Mouse (Mus musculus): ENCODE measurements around the gene Atp5d. TPM values are rescaled to one million over a fixed set of nuclear protein-coding genes. Genes with fewer than 3 reads are reported as not detected.
A peak's percentile ranks its signal among the peaks of the same experiment; 100 is the strongest.
"Not testable (repeated sequence)": the region's sequence is repeated elsewhere in the genome, so short reads cannot be mapped to it uniquely, and the experiment has no call there.

Gene Atp5d
- polyA plus RNA-seq, 1 experiment from 2014 or later = 391 TPM

GRCm38 (mm10) chr10:80165392-80166128 is 27.1 kb downstream of the Atp5d start, which contains the start of gene Cirbp:
Gene Cirbp (plus strand): TSS chr10:80165985.
- Histone ChIP-seq H3K4me2 (replicated peaks) (peak within 1 kb of the TSS; percentile 86), H3K9ac (replicated peaks) (peak within 1 kb of the TSS; percentile 100), H3K27ac (peak within 1 kb of the TSS; percentile 91), H3K9me3 (no peaks in the 10 kb centered on the region), H3K27me3 (peaks cover 4% of the 10 kb centered on the region; the same call in 1 of the 2 replicates), H3K36me3 (peaks cover 9% of the 10 kb centered on the region), H3K4me3 (replicated peaks) (peak within 1 kb of the TSS; percentile 93), H3K4me1 (replicated peaks) (peaks cover 64% of the 10 kb centered on the region)
- 14% methylated on average over 20 of the region's 20 CpGs for WGBS
- no peak for ATAC-seq

GRCm38 (mm10) chr10:80166136-80166535 is 27.7 kb downstream of the Atp5d start:
- H3K9ac ChIP-seq (replicated peaks) = peak overlapping the region; percentile 50
- H3K4me3 ChIP-seq (replicated peaks) = peak overlapping the region; percentile 2; the same call in 1 of the 2 replicates
- ATAC-seq, H3K27me3 ChIP-seq, H3K9me3 ChIP-seq: not testable (repeated sequence)
- peak overlapping the region; percentile 91 for H3K27ac ChIP-seq
- 80% methylated on average over 4 of the region's 4 CpGs for WGBS
- H3K4me1 ChIP-seq (replicated peaks) = peaks cover 63% of the 10 kb centered on the region
- H3K4me2 ChIP-seq (replicated peaks) = peak overlapping the region; percentile 79
- peaks cover 15% of the 10 kb centered on the region for H3K36me3 ChIP-seq

- Histone ChIP-seq H3K4me3 (replicated peaks) (peak overlapping the region; percentile 93), H3K4me2 (replicated peaks) (peak overlapping the region; percentile 86), H3K9ac (replicated peaks) (peak overlapping the region; percentile 100), H3K4me1 (replicated peaks) (peaks cover 69% of the 10 kb centered on the region), H3K27me3 (peaks cover 4% of the 10 kb centered on the region; the same call in 1 of the 2 replicates), H3K36me3 (peaks cover 28% of the 10 kb centered on the region), H3K27ac (peak overlapping the region; percentile 99), H3K9me3 (no peaks in the 10 kb centered on the region)
- ATAC-seq = peak; percentile 84
- under 1% methylated on average over 55 of the region's 55 CpGs for WGBS
Measured at GRCm38 (mm10) chr10:80167460-80168037, 29.1 kb downstream of the Atp5d start.

GRCm38 (mm10) chr10:80168038-80168661 is 29.7 kb downstream of the Atp5d start:
- H3K27ac ChIP-seq = peak overlapping the region; percentile 99
- H3K4me1 ChIP-seq (replicated peaks) = peaks cover 73% of the 10 kb centered on the region
- H3K4me2 ChIP-seq (replicated peaks) = peak overlapping the region; percentile 86
- peak overlapping the region; percentile 100 for H3K9ac ChIP-seq (replicated peaks)
- no peaks in the 10 kb centered on the region for H3K9me3 ChIP-seq
- peak; percentile 40 for ATAC-seq
- under 1% methylated on average over 45 of the region's 48 CpGs for WGBS
- peaks cover 28% of the 10 kb centered on the region for H3K36me3 ChIP-seq
- H3K27me3 ChIP-seq = peaks cover 4% of the 10 kb centered on the region; the same call in 1 of the 2 replicates
- H3K4me3 ChIP-seq (replicated peaks) = peak overlapping the region; percentile 93

GRCm38 (mm10) chr10:80169070-80169469 is 30.6 kb downstream of the Atp5d start:
- H3K9me3 ChIP-seq = no peaks in the 10 kb centered on the region
- peak overlapping the region; percentile 93 for H3K4me3 ChIP-seq (replicated peaks)
- H3K4me2 ChIP-seq (replicated peaks) = peak overlapping the region; percentile 86
- H3K27me3 ChIP-seq = no peaks in the 10 kb centered on the region
- H3K36me3 ChIP-seq = peaks cover 28% of the 10 kb centered on the region
- 39% methylated on average over 1 of the region's 1 CpGs for WGBS
- H3K4me1 ChIP-seq (replicated peaks) = peaks cover 75% of the 10 kb centered on the region
- peak overlapping the region; percentile 99; the same call in 1 of the 2 replicates for H3K27ac ChIP-seq
- peak overlapping the region; percentile 100 for H3K9ac ChIP-seq (replicated peaks)
- no peak for ATAC-seq

GRCm38 (mm10) chr10:80169651-80170050 is 31.2 kb downstream of the Atp5d start:
- no peak for ATAC-seq
- Histone ChIP-seq H3K4me2 (replicated peaks) (peak overlapping the region; percentile 86; the same call in 1 of the 2 replicates), H3K27ac (no peak overlapping the region), H3K27me3 (no peaks in the 10 kb centered on the region), H3K4me3 (replicated peaks) (peak overlapping the region; percentile 93), H3K36me3 (peaks cover 28% of the 10 kb centered on the region), H3K9ac (replicated peaks) (peak overlapping the region; percentile 100; the same call in 1 of the 2 replicates), H3K4me1 (replicated peaks) (peaks cover 72% of the 10 kb centered on the region), H3K9me3 (no peaks in the 10 kb centered on the region)
- WGBS = 91% methylated on average over 7 of the region's 7 CpGs

GRCm38 (mm10) chr10:80170052-80170451 is 31.6 kb downstream of the Atp5d start:
- Histone ChIP-seq H3K36me3 (peaks cover 28% of the 10 kb centered on the region), H3K27ac (no peak overlapping the region; the same call in 1 of the 2 replicates), H3K4me2 (replicated peaks) (no peak overlapping the region), H3K27me3 (no peaks in the 10 kb centered on the region), H3K4me3 (replicated peaks) (peak overlapping the region; percentile 5; the same call in 1 of the 2 replicates), H3K4me1 (replicated peaks) (peaks cover 72% of the 10 kb centered on the region), H3K9ac (replicated peaks) (peak overlapping the region; percentile 100), H3K9me3 (no peaks in the 10 kb centered on the region)
- ATAC-seq = no peak
- 96% methylated on average over 16 of the region's 16 CpGs for WGBS

GRCm38 (mm10) chr10:80170601-80171021 is 32.2 kb downstream of the Atp5d start:
- peaks cover 28% of the 10 kb centered on the region for H3K36me3 ChIP-seq
- H3K4me3 ChIP-seq (replicated peaks) = no peak overlapping the region
- no peak overlapping the region for H3K4me2 ChIP-seq (replicated peaks)
- H3K27me3 ChIP-seq = no peaks in the 10 kb centered on the region
- H3K27ac ChIP-seq = no peak overlapping the region
- peak overlapping the region; percentile 100; the same call in 1 of the 2 replicates for H3K9ac ChIP-seq (replicated peaks)
- peaks cover 68% of the 10 kb centered on the region for H3K4me1 ChIP-seq (replicated peaks)
- 95% methylated on average over 19 of the region's 19 CpGs for WGBS
- H3K9me3 ChIP-seq = no peaks in the 10 kb centered on the region
- no peak for ATAC-seq

- H3K27ac ChIP-seq = no peak overlapping the region
Measured at GRCm38 (mm10) chr10:80171252-80171651, 32.8 kb downstream of the Atp5d start.

GRCm38 (mm10) chr10:80171760-80172526 is 33.5 kb downstream of the Atp5d start:
- no peaks in the 10 kb centered on the region for H3K27me3 ChIP-seq
- ATAC-seq = 0 out of 2 replicates have a peak, but pooled peaks have one; percentile 0
- H3K4me1 ChIP-seq (replicated peaks) = peaks cover 68% of the 10 kb centered on the region
- peak overlapping the region; percentile 64 for H3K4me2 ChIP-seq (replicated peaks)
- H3K9me3 ChIP-seq = no peaks in the 10 kb centered on the region
- 83% methylated on average over 44 of the region's 45 CpGs for WGBS
- H3K4me3 ChIP-seq (replicated peaks) = peak overlapping the region; percentile 46
- H3K27ac ChIP-seq = peak overlapping the region; percentile 85
- peaks cover 28% of the 10 kb centered on the region for H3K36me3 ChIP-seq
- peak overlapping the region; percentile 64 for H3K9ac ChIP-seq (replicated peaks)

More at GRCm38 (mm10) chr10:80171252-80171651, 32.8 kb downstream of the Atp5d start:
- H3K4me3 ChIP-seq (replicated peaks) = no peak overlapping the region
- H3K9me3 ChIP-seq = no peaks in the 10 kb centered on the region
- peaks cover 28% of the 10 kb centered on the region for H3K36me3 ChIP-seq
- H3K4me2 ChIP-seq (replicated peaks) = 0 out of 2 replicates have a peak overlapping the region, but pooled peaks have one; percentile 64
- no peaks in the 10 kb centered on the region for H3K27me3 ChIP-seq
- 90% methylated on average over 15 of the region's 15 CpGs for WGBS
- peak overlapping the region; percentile 25; the same call in 1 of the 2 replicates for H3K9ac ChIP-seq (replicated peaks)
- no peak for ATAC-seq
- peaks cover 69% of the 10 kb centered on the region for H3K4me1 ChIP-seq (replicated peaks)
